Mouse (Mus musculus) cerebellum, postnatal 10 days (tissue): ENCODE measurements around the gene Hba-a1.
"Not testable (repeated sequence)": the region's sequence is repeated elsewhere in the genome, so short reads cannot be mapped to it uniquely, and the experiment has no call there.

Experiments used
- DNase-seq, 2 experiments: peaks; one replicate each; pipeline ENCODE4 v3.0.0; 2021; ENCODE audit warnings: mixed read lengths in 2 of 2

The Hba-a1 gene

DNA sequence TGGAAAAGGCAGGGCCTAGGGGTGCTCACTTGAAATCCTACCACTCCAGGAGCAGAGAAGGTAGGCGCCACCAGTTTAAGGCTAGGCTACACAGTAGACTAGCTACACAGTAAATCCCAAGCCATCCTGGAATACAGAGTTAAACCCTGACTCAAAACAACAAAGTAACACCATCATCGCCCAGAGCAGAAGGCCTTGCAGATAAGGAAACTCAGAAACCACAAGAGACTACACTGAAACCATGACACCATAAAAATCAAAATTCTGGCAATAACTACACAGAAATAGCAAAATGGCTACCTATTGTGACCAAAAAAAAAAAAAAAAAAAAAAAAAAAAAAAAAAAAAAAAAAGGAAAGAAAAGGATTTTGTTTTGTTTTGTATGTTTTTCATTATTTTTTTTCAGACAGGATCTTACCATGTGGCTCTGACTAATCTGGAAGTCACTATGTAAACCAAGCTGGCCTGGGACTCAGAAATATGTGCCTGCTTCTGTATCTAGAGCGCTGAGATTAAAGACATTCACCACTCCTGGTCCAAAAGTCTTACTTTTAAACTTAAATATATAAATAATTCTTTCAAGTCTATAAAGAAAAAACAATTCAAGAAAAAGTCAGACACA lies 18.1 kb upstream of the Hba-a1 start:
- no peak for DNase-seq

DNA sequence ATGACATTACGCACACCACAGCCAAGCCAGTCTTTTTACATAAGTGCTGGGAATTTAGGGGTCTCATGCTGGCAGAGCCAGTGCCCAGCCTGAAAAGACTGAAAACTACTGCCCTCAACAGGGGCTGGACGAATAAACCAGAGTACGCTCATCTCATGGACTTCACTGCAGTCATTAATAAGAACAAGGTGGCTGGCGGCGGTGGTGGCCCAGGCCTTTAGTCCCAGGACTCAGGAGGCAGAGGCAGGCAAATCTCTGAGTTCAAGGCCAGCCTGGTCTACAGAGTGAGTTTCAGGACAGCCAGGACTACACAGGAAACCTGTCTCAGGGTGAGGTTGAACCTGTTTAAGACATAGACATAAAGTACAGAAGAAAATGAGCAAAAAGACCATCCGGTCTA lies 17.1 kb upstream of the Hba-a1 start:
- DNase-seq: peak in 1 of 2 experiments; percentile 10

GRCm38 (mm10) chr11:32266776-32267175 lies 16.5 kb upstream of the Hba-a1 start:
- DNase-seq: no peak

- DNase-seq: peak; percentile 97 to 98
These were observed 16.0 kb upstream of the Hba-a1 start, which contains the start of gene Nprl3 for GRCm38 (mm10) chr11:32267188-32267884. Nprl3 (minus strand) TSS chr11:32267707.

DNA sequence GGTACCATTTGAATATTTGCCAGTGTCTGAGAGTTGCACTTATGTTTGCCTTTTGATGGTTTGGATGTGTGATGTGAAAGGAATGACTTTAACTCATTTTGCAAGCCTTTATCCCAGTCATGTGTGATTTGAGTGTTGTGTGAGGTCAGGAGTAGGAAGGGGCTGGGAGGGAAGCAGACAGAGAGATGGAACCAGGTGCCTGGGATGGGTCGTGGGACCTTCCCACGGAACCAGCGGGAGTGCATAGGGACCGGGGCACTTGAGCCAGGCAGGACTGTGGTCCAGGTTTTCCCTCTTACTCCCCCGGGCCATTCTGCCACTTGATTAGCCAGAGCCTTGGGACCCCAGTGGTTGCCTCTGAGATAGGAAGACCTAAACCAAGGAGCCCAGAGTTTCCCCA lies 15.3 kb upstream of the Hba-a1 start:
- DNase-seq: peak in 1 of 2 experiments; percentile 32

DNA sequence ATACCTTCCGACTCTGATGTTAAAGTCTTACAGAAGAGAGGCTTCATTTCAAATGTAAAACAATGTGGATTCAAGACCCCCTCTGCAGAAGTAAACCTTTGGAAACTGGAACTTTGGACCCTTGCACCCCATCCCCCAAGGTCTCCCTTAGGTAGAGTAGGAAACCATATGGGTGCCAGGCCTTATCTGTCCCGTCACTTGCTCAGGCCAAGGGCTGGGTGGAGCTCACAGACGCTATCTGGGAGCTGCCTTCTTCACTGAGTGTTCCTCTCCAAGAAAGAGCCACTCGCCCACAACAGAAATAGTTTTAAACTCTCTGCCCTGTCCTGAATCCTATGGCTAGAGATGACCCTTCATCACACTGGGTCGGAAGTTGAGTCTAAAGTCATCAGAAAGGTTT lies 14.4 kb upstream of the Hba-a1 start:
- no peak for DNase-seq

DNA sequence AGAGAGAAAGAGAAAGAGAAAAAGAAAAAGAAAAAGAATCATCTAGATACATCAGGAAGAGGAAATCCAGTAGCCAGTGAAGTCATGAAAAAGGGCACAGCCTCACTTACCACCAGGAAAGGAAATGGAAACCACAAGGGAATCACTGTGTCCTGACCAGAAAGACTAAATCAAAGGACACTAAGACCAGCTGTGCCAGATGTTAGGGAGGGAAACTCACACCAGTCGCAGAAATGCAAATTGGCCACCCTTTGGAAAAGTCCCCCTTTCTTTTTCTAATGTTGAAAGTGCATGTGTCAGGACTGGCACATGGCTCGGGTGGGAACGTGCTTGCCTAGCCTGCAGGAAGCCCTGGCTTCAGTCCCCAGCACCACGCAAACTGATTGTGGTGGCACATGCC lies 12.1 kb upstream of the Hba-a1 start:
- no peak for DNase-seq

DNA sequence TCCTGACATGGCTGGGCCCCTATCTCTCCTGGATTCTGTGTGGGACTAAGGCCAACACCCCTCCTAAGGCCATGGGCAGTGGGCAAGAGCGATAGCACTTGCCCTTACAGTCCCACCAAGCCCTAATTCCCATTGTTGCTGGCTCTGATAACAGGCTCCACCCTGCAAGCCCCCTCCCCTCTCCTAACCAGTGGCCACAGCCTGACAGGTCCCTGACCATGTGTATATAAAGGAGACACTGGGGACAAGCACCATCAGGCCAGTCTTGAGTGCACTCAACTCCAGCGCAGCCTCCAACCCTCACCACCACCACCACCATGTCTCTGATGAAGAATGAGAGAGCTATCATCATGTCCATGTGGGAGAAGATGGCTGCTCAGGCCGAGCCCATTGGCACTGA lies 7.0 kb upstream of the Hba-a1 start, which contains the start of gene Hba-x:
TSS of gene Hba-x (plus strand) at position 54 of the 400 bp plus-strand sequence.
- no peak for DNase-seq

DNA sequence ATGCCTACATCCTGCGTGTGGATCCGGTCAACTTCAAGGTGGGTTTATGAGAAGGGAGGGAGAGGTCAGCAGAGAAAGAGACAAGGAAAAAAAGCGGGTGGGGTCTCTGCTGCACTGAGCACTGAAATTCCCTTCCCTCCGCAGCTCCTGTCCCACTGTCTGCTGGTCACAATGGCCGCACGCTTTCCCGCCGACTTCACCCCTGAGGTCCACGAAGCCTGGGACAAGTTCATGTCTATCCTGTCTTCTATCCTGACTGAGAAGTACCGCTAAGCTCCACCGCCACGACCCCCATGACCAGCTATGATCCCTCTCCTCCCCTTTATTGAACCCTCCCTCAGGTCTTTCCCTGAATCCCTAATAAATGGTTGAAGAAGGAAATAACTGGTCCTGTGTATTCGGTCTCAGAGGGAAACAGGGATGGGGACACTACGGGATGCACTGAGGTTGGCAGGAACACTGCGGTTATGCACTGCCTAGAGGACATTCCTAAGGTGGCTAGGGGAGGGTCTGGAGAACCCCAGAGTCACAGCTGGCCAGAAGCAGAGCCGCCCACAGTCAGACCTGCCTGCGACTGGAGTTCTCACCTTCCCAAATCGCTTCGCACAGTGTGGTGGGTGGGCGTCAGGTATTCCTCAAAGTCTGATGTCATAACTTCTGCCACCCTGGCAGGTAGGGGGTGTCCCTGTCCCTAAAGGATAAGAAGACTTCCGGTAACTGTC lies 5.4 kb upstream of the Hba-a1 start:
- DNase-seq: no peak

DNA sequence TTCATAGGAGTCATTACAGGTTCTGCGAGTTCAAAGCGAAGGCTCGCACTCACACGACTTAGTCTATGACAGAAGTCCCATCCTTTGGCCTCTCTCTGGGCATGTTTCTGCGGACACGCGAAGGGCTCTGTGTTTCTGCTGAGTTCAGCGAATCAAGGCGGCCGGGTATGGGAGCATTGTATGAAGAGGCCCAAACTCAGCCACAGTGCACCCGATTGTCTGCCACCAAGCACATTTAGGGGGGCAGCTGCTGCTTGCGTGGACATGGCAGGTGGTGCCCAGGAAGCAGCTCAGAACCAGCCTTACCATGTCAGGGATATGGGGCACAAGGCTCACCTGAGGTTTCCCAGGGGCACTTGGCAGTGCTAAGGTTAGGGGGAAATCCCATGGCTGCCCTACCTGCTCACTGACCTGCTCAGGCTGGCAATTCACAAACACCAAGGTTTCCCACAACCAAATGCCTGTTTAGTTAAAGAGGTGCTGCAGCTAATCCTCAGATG lies 4.8 kb upstream of the Hba-a1 start:
- no peak for DNase-seq

- no peak for DNase-seq
These were observed 2.7 kb upstream of the Hba-a1 start for GRCm38 (mm10) chr11:32280646-32281045.

GRCm38 (mm10) chr11:32281416-32282144 lies 1.7 kb upstream of the Hba-a1 start:
- DNase-seq: no peak

GRCm38 (mm10) chr11:32284582-32284981 lies 1.3 kb downstream of the Hba-a1 start:
- not testable (repeated sequence) for DNase-seq

GRCm38 (mm10) chr11:32285031-32285775 lies 1.9 kb downstream of the Hba-a1 start:
- DNase-seq: no peak

GRCm38 (mm10) chr11:32285887-32286286 lies 2.6 kb downstream of the Hba-a1 start:
- not testable (repeated sequence) for DNase-seq

- DNase-seq: peak; percentile 91 to 92
These were observed 3.6 kb downstream of the Hba-a1 start, which contains the start of gene Hbq1b for GRCm38 (mm10) chr11:32286695-32287492. Hbq1b (plus strand) TSS chr11:32286965.

- no peak for DNase-seq
These were observed 4.1 kb downstream of the Hba-a1 start for GRCm38 (mm10) chr11:32287493-32287825.

GRCm38 (mm10) chr11:32292819-32293218 lies 9.5 kb downstream of the Hba-a1 start:
- not testable (repeated sequence) for DNase-seq

- DNase-seq: not testable (repeated sequence)
These were observed 10.2 kb downstream of the Hba-a1 start for GRCm38 (mm10) chr11:32293479-32293878.

DNA sequence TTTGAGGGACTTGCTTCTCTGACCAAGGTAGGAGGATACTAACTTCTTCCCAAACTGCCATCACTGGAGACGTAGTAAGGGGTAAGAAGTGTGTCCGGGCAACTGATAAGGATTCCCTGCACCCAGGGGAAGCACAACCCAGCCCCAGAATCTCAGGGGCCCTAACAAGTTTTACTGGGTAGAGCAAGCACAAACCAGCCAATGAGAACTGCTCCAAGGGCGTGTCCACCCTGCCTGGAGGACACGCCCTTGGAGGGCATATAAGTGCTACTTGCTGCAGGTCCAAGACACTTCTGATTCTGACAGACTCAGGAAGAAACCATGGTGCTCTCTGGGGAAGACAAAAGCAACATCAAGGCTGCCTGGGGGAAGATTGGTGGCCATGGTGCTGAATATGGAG lies 12.9 kb downstream of the Hba-a1 start, which contains the start of gene Hba-a2:
TSS of gene Hba-a2 (plus strand) at position 287 of the 400 bp plus-strand sequence.
- DNase-seq: not testable (repeated sequence)

GRCm38 (mm10) chr11:32297417-32297816 lies 14.1 kb downstream of the Hba-a1 start:
- not testable (repeated sequence) for DNase-seq
